Mouse (Mus musculus) ES-Bruce4 (cell line): Measurements from ENCODE around the gene Lclat1. TPM values are rescaled to one million over a fixed set of nuclear protein-coding genes. Genes with fewer than 3 reads are reported as not detected.

ENCODE experiments used
- H3K27ac ChIP-seq: 2 replicates; pipeline ENCODE4 v1.5.1; 2012; ENCODE audit warnings: low read length, inconsistent platforms; ENCODE audit not compliant: insufficient read depth
- H3K27me3 ChIP-seq: 2 replicates; pipeline ENCODE4 v1.6.1; 2012; ENCODE audit warnings: mild to moderate bottlenecking, low read length, inconsistent platforms; ENCODE audit not compliant: control insufficient read depth, poor library complexity, insufficient read depth, severe bottlenecking
- H3K36me3 ChIP-seq: 2 replicates; pipeline ENCODE4 v1.6.1; 2012; ENCODE audit warnings: inconsistent platforms, mild to moderate bottlenecking, low read length, moderate library complexity; ENCODE audit not compliant: control insufficient read depth, poor library complexity, insufficient read depth, severe bottlenecking
- H3K4me1 ChIP-seq: one replicate; pipeline ENCODE4 v1.8.1; 2011; ENCODE audit warnings: low read length; ENCODE audit not compliant: control insufficient read depth, insufficient read depth
- H3K4me3 ChIP-seq: 2 replicates; pipeline ENCODE4 v1.5.1; 2011; ENCODE audit warnings: low read depth, mild to moderate bottlenecking, low read length
- H3K9ac ChIP-seq: 2 replicates; pipeline ENCODE4 v1.6.1; 2012; ENCODE audit warnings: low read depth, mild to moderate bottlenecking, inconsistent platforms; ENCODE audit not compliant: poor library complexity, severe bottlenecking
- H3K9me3 ChIP-seq: replicated peaks from 2 replicates; pipeline ENCODE4 v1.6.1; 2012; ENCODE audit warnings: mild to moderate bottlenecking, low read length, inconsistent platforms; ENCODE audit not compliant: control insufficient read depth, poor library complexity, insufficient read depth, severe bottlenecking
- CTCF ChIP-seq: IDR thresholded peaks from one replicate; pipeline ENCODE4 v1.8.1; 2011; ENCODE audit warnings: low read depth, low read length
- EP300 ChIP-seq: IDR thresholded peaks from 2 replicates; pipeline ENCODE4 v1.6.1; 2011; ENCODE audit warnings: low read depth, low read length; ENCODE audit not compliant: insufficient read depth
- POLR2A ChIP-seq: IDR thresholded peaks from one replicate; pipeline ENCODE4 v1.8.1; 2011; ENCODE audit warnings: low read length; ENCODE audit not compliant: insufficient read depth
- polyA plus RNA-seq: library from polyadenylated mRNA; stranded (reverse); fragments of >200 nt; gene quantifications from 2 replicates; pipeline ENCODE4 v1.2.4, GENCODE M21; 2011; ENCODE audit warnings: low read depth; ENCODE audit not compliant: missing spikeins, insufficient read depth, insufficient read length

Lclat1 gene
- polyA plus RNA-seq, 1 experiment, result 12.1 TPM

- Histone ChIP-seq H3K27me3 (no peaks in the 10 kb centered on the region), H3K9ac (no peak overlapping the region), H3K36me3 (no peaks in the 10 kb centered on the region)
Measured at GRCm38 (mm10) chr17:73230340-73230989, 122.7 kb downstream of the Lclat1 start.

GRCm38 (mm10) chr17:73231337-73231736 lies 123.6 kb downstream of the Lclat1 start:
- no peak overlapping the region for H3K4me3 ChIP-seq
- no peaks in the 10 kb centered on the region for H3K9me3 ChIP-seq
- no peaks in the 10 kb centered on the region for H3K27me3 ChIP-seq
- H3K27ac ChIP-seq, result no peak overlapping the region
- H3K9ac ChIP-seq, result no peak overlapping the region
- H3K36me3 ChIP-seq, result no peaks in the 10 kb centered on the region
- peaks cover 3% of the 10 kb centered on the region for H3K4me1 ChIP-seq
- TF ChIP-seq POLR2A, result no peak
- TF ChIP-seq CTCF, result no peak
- TF ChIP-seq EP300, result no peak

More at GRCm38 (mm10) chr17:73230340-73230989, 122.7 kb downstream of the Lclat1 start:
- TF ChIP-seq CTCF (no peak), EP300 (no peak), POLR2A (no peak)
- peaks cover 3% of the 10 kb centered on the region for H3K4me1 ChIP-seq
- H3K4me3 ChIP-seq, result no peak overlapping the region
- H3K27ac ChIP-seq, result no peak overlapping the region
- H3K9me3 ChIP-seq, result no peaks in the 10 kb centered on the region

GRCm38 (mm10) chr17:73232593-73232992 lies 124.8 kb downstream of the Lclat1 start:
- Histone ChIP-seq H3K4me3 (no peak overlapping the region), H3K9me3 (no peaks in the 10 kb centered on the region), H3K36me3 (no peaks in the 10 kb centered on the region), H3K4me1 (peaks cover 3% of the 10 kb centered on the region), H3K27me3 (no peaks in the 10 kb centered on the region), H3K9ac (no peak overlapping the region), H3K27ac (no peak overlapping the region)
- TF ChIP-seq EP300 (no peak), POLR2A (no peak), CTCF (no peak)

GRCm38 (mm10) chr17:73233975-73234374 lies 126.2 kb downstream of the Lclat1 start:
- Histone ChIP-seq H3K9me3 (no peaks in the 10 kb centered on the region), H3K36me3 (no peaks in the 10 kb centered on the region), H3K9ac (no peak overlapping the region), H3K27me3 (no peaks in the 10 kb centered on the region), H3K4me3 (no peak overlapping the region), H3K27ac (no peak overlapping the region), H3K4me1 (peaks cover 3% of the 10 kb centered on the region)
- no peak for TF ChIP-seq EP300
- TF ChIP-seq CTCF, result no peak
- TF ChIP-seq POLR2A, result no peak

GRCm38 (mm10) chr17:73237178-73237853 lies 129.5 kb downstream of the Lclat1 start:
- Histone ChIP-seq H3K27ac (no peak overlapping the region), H3K4me3 (no peak overlapping the region), H3K9ac (no peak overlapping the region), H3K4me1 (no peaks in the 10 kb centered on the region), H3K27me3 (no peaks in the 10 kb centered on the region), H3K36me3 (no peaks in the 10 kb centered on the region), H3K9me3 (no peaks in the 10 kb centered on the region)
- no peak for TF ChIP-seq EP300
- no peak for TF ChIP-seq CTCF
- no peak for TF ChIP-seq POLR2A

GRCm38 (mm10) chr17:73238501-73238900 lies 130.7 kb downstream of the Lclat1 start:
- no peak for TF ChIP-seq EP300
- no peak for TF ChIP-seq CTCF
- no peak for TF ChIP-seq POLR2A
- Histone ChIP-seq H3K9me3 (no peaks in the 10 kb centered on the region), H3K27me3 (no peaks in the 10 kb centered on the region), H3K27ac (no peak overlapping the region), H3K9ac (no peak overlapping the region), H3K4me3 (no peak overlapping the region), H3K4me1 (no peaks in the 10 kb centered on the region), H3K36me3 (no peaks in the 10 kb centered on the region)
